Mouse (Mus musculus) embryonic facial prominence, embryonic 14.5 days (tissue): ENCODE results near the gene Esyt1. TPM values are rescaled to one million over a fixed set of nuclear protein-coding genes. Genes with fewer than 3 reads are reported as not detected.

ENCODE experiments used
- ATAC-seq: fragments of 200-750 bp; cut with Nextera tagmentation; 2 replicates; pipeline ENCODE4 v1.8.0; 2017; ENCODE audit warnings: low read depth, moderate number of reproducible peaks, moderate TSS enrichment
- DNase-seq: peaks from one replicate; pipeline ENCODE4 v3.0.0-alpha.2; 2015; ENCODE audit warnings: low spot score
- H3K27ac ChIP-seq: fragments of 300-500 bp; sonication (generic); replicated peaks from 2 replicates; pipeline ENCODE4 v1.5.1; 2014; ENCODE audit warnings: low read depth, mild to moderate bottlenecking, low read length, moderate library complexity
- H3K27me3 ChIP-seq: fragments of 300-500 bp; sonication (generic); replicated peaks from 2 replicates; pipeline ENCODE4 v1.6.1; 2014; ENCODE audit warnings: low read length; ENCODE audit not compliant: control insufficient read depth, insufficient read depth
- H3K36me3 ChIP-seq: fragments of 300-500 bp; sonication (generic); 2 replicates; pipeline ENCODE4 v1.6.1; 2014; ENCODE audit warnings: low read length, mixed read lengths; ENCODE audit not compliant: control insufficient read depth, insufficient read depth
- H3K4me1 ChIP-seq: fragments of 300-500 bp; sonication (generic); 2 replicates; pipeline ENCODE4 v1.6.1; 2014; ENCODE audit warnings: antibody characterized with exemption, low read length; ENCODE audit not compliant: control insufficient read depth, insufficient read depth
- H3K4me2 ChIP-seq: fragments of 300-500 bp; sonication (generic); 2 replicates; pipeline ENCODE4 v1.6.1; 2014; ENCODE audit warnings: low read depth, mild to moderate bottlenecking, low read length, moderate library complexity, mixed read lengths
- H3K4me3 ChIP-seq: fragments of 300-500 bp; sonication (generic); 2 replicates; pipeline ENCODE4 v1.5.1; 2014; ENCODE audit warnings: low read depth, mild to moderate bottlenecking, low read length
- H3K9ac ChIP-seq: fragments of 300-500 bp; sonication (generic); 2 replicates; pipeline ENCODE4 v1.6.1; 2014; ENCODE audit warnings: low read depth, mild to moderate bottlenecking, low read length, moderate library complexity, mixed read lengths
- H3K9me3 ChIP-seq: fragments of 300-500 bp; sonication (generic); 2 replicates; pipeline ENCODE4 v1.6.1; 2016; ENCODE audit warnings: low read length; ENCODE audit not compliant: control insufficient read depth
- WGBS: fragments of 180-500 bp; shearing (Covaris S2); extraction: QIAGEN DNeasy Blood & Tissue Kit; methylation state at CpG from one replicate; pipeline ENCODE4 v1.1.7; 2014; 5-methylcytosine and 5-hydroxymethylcytosine counted together
- polyA plus RNA-seq: library from polyadenylated mRNA; unstranded; fragments of >200 nt; fragmentation: Nextera tagmentation; extraction: Ambion mirVana; gene quantifications from 2 replicates; pipeline ENCODE4 v1.2.1, GENCODE M21; 2014

Gene Esyt1
- polyA plus RNA-seq, 1 experiment from 2014 or later: 44.2 TPM

DNA sequence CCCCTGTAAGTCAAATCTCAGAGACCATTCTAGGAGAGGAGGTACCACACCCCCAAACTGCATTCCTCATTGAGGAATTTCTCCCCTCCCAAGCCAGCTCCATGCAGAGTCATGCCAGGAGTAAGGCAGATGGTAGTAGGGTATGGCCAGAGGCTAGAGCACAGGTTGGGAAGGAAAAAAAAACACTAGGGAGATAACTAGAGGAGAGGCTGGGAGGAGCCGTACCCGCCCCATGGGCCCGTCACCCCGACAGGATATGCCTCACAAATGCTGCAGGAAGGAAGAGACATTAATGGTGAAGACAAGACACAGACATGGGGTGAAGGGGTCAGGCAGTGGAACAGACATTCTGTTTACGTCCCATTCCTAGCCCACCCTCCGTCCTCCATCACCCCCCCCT is 34.2 kb downstream of the Esyt1 start:
- ATAC-seq: no peak
- H3K4me3 ChIP-seq: peak overlapping the region; percentile 76
- 53% methylated on average over 6 of the region's 6 CpGs for WGBS
- no peaks in the 10 kb centered on the region for H3K9me3 ChIP-seq
- H3K4me1 ChIP-seq: peaks cover 23% of the 10 kb centered on the region
- H3K27me3 ChIP-seq: no peaks in the 10 kb centered on the region
- H3K9ac ChIP-seq: 0 out of 2 replicates have a peak overlapping the region, but pooled peaks have one; percentile 84
- peaks cover 52% of the 10 kb centered on the region for H3K36me3 ChIP-seq
- peak overlapping the region; percentile 52; the same call in 1 of the 2 replicates for H3K27ac ChIP-seq
- peak overlapping the region; percentile 90 for H3K4me2 ChIP-seq
- no peak for DNase-seq

GRCm38 (mm10) chr10:128490912-128491311 is 34.8 kb downstream of the Esyt1 start:
- H3K4me1 ChIP-seq: peaks cover 23% of the 10 kb centered on the region
- no peaks in the 10 kb centered on the region for H3K27me3 ChIP-seq
- no peak overlapping the region for H3K9ac ChIP-seq
- peaks cover 58% of the 10 kb centered on the region for H3K36me3 ChIP-seq
- H3K9me3 ChIP-seq: no peaks in the 10 kb centered on the region
- no peak for DNase-seq
- peak overlapping the region; percentile 52; the same call in 1 of the 2 replicates for H3K27ac ChIP-seq
- no peak for ATAC-seq
- H3K4me3 ChIP-seq: no peak overlapping the region
- 69% methylated on average over 4 of the region's 5 CpGs for whole genome bisulfite sequencing
- peak overlapping the region; percentile 90; the same call in 1 of the 2 replicates for H3K4me2 ChIP-seq

- no peak overlapping the region for H3K4me2 ChIP-seq
- H3K9me3 ChIP-seq: no peaks in the 10 kb centered on the region
- no peak overlapping the region for H3K9ac ChIP-seq
- peaks cover 65% of the 10 kb centered on the region for H3K36me3 ChIP-seq
- DNase-seq (peak; percentile 60), ATAC-seq (no peak)
- no peaks in the 10 kb centered on the region for H3K27me3 ChIP-seq
- no peak overlapping the region for H3K4me3 ChIP-seq
- peaks cover 21% of the 10 kb centered on the region for H3K4me1 ChIP-seq
- 60% methylated on average over 5 of the region's 5 CpGs for WGBS
- 0 out of 2 replicates have a peak overlapping the region, but pooled peaks have one; percentile 19 for H3K27ac ChIP-seq
Observed at GRCm38 (mm10) chr10:128490232-128490631, 35.4 kb downstream of the Esyt1 start.

DNA sequence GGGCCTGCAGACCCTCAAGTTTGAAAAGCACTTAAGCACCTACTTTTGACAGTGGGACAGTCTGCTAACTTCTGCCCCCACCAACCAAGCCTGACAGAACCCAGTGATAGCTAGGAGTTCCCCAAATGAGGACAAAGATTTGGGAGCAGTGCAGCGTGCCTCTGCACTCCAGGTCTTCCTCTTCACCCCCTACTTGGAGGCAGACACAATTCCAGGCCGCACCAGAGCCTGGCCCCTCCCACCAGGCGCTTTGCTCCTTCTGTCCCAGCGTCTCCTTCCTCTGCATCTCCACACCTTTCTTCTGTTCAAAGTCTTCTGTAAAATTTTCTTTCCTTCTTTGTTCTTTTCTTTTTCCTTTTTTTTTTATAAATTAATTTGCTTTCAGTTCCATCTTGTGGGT is 35.9 kb downstream of the Esyt1 start:
- WGBS: 53% methylated on average over 4 of the region's 4 CpGs
- H3K4me2 ChIP-seq: no peak overlapping the region
- H3K4me1 ChIP-seq: peaks cover 16% of the 10 kb centered on the region
- no peak overlapping the region for H3K9ac ChIP-seq
- ATAC-seq (no peak), DNase-seq (no peak)
- no peak overlapping the region for H3K4me3 ChIP-seq
- H3K27me3 ChIP-seq: no peaks in the 10 kb centered on the region
- H3K9me3 ChIP-seq: no peaks in the 10 kb centered on the region
- 0 out of 2 replicates have a peak overlapping the region, but pooled peaks have one; percentile 19 for H3K27ac ChIP-seq
- peaks cover 69% of the 10 kb centered on the region for H3K36me3 ChIP-seq

GRCm38 (mm10) chr10:128489380-128489779 is 36.3 kb downstream of the Esyt1 start:
- Histone ChIP-seq H3K9ac (no peak overlapping the region), H3K27ac (no peak overlapping the region), H3K9me3 (no peaks in the 10 kb centered on the region), H3K4me3 (no peak overlapping the region), H3K4me2 (no peak overlapping the region), H3K27me3 (no peaks in the 10 kb centered on the region), H3K36me3 (peaks cover 74% of the 10 kb centered on the region), H3K4me1 (peaks cover 12% of the 10 kb centered on the region)
- ATAC-seq (no peak), DNase-seq (no peak)
- WGBS: 61% methylated on average over 5 of the region's 5 CpGs

DNA sequence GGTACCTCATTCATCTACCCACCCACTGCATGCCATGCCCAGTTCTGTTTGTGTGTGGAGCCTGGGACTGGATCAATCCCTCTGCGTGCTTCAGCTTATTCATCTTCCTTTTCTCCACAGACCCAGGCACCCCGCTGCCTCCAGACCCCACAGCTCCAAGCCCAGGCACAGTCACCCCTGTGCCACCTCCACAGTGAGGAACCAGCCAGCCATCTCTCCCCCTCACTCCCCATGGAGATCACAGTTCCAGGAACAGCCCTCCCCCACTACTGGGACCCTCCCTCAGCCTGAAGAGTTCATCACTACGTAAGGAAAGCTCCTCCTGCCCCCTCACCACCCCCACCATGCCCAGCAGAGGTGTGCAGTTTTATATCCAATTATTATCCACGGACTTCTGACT is 36.9 kb downstream of the Esyt1 start:
- H3K27ac ChIP-seq: no peak overlapping the region
- H3K4me2 ChIP-seq: no peak overlapping the region
- WGBS: 79% methylated on average over 4 of the region's 4 CpGs
- H3K27me3 ChIP-seq: no peaks in the 10 kb centered on the region
- no peak overlapping the region for H3K4me3 ChIP-seq
- peaks cover 12% of the 10 kb centered on the region for H3K4me1 ChIP-seq
- H3K36me3 ChIP-seq: peaks cover 80% of the 10 kb centered on the region
- DNase-seq (no peak), ATAC-seq (no peak)
- no peak overlapping the region for H3K9ac ChIP-seq
- H3K9me3 ChIP-seq: no peaks in the 10 kb centered on the region

- H3K9me3 ChIP-seq: no peaks in the 10 kb centered on the region
- peaks cover 86% of the 10 kb centered on the region for H3K36me3 ChIP-seq
- no peaks in the 10 kb centered on the region for H3K27me3 ChIP-seq
- 95% methylated on average over 22 of the region's 22 CpGs for WGBS
- H3K4me1 ChIP-seq: peaks cover 12% of the 10 kb centered on the region
- ATAC-seq (no peak), DNase-seq (no peak)
- no peak overlapping the region for H3K27ac ChIP-seq
- H3K9ac ChIP-seq: no peak overlapping the region
- no peak overlapping the region for H3K4me3 ChIP-seq
- H3K4me2 ChIP-seq: no peak overlapping the region
Observed at GRCm38 (mm10) chr10:128487861-128488712, 37.6 kb downstream of the Esyt1 start.

GRCm38 (mm10) chr10:128486370-128486769 is 39.3 kb downstream of the Esyt1 start:
- Histone ChIP-seq H3K27ac (no peak overlapping the region), H3K36me3 (peaks cover 98% of the 10 kb centered on the region), H3K9ac (no peak overlapping the region), H3K4me1 (peaks cover 4% of the 10 kb centered on the region; the same call in 1 of the 2 replicates), H3K4me3 (no peak overlapping the region), H3K9me3 (no peaks in the 10 kb centered on the region), H3K27me3 (no peaks in the 10 kb centered on the region), H3K4me2 (no peak overlapping the region)
- WGBS: 83% methylated on average over 7 of the region's 7 CpGs
- ATAC-seq: no peak
- DNase-seq: no peak
